Mouse (Mus musculus) fibroblast of lung, adult 2 months (primary cell): ENCODE measurements around the gene Clcc1.
A peak's percentile ranks its signal among the peaks of the same experiment; 100 is the strongest.
"Not testable (repeated sequence)": the region's sequence is repeated elsewhere in the genome, so short reads cannot be mapped to it uniquely, and the experiment has no call there.

Experiments
- DNase-seq: peaks from one replicate; pipeline ENCODE4 v3.0.0-alpha.2; 2011; ENCODE audit warnings: low read depth

Gene Clcc1

DNA sequence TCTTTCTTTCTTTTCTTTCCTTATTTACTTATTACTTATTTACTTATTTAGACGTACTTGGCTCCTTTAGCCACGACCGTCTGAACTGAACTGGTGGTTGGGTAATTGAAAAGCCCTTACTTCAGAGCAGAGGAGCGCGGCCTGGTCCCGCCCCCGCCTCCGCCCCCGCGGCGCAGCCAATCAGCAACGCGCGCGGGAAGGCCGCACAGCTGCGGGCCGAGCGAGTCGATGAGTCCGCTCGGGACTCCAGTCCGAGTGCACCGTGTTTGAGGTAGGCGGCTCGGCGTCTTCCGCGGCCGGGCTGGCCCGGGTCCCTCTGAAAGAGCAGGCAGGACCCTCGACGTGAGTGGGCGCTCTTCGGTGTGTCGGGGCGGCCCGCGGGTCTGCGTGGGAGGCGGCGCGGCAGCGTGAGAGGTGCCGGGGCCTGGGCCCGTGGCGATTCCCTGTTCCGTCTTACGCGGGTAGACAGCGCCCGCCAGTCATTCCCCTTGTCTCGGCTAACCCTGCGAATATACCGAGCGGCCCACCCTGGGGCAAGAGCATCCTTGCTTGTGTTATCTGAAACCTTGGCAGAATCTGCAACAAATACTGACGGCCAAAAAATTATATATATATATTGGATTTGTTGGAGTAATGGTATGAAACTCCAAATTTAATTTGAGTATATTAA lies at the start of gene Clcc1:
Gene Clcc1 (plus strand): TSS at position 204 of the 670 bp plus-strand sequence.
- DNase-seq: peak; percentile 82

DNA sequence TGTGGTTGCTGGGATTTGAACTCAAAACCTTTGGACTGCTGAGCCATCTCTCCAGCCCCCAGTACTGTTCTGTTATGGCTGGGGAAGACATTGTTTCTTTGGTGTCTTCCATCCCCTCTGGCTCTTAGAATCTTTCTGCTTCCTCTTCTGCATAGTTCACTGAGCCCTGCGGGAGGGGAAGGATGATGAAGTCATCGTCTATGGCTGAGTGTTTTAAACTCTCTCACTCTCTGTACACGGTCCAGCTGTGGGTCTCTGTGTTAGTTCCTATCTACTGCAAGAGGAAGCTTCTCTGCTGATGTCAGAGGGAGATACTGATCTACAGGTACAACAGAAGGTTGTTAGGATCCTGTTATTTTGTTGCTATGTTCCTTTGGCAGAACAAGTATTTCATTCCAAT lies 44.8 kb upstream of the Clcc1 start:
- no peak for DNase-seq

DNA sequence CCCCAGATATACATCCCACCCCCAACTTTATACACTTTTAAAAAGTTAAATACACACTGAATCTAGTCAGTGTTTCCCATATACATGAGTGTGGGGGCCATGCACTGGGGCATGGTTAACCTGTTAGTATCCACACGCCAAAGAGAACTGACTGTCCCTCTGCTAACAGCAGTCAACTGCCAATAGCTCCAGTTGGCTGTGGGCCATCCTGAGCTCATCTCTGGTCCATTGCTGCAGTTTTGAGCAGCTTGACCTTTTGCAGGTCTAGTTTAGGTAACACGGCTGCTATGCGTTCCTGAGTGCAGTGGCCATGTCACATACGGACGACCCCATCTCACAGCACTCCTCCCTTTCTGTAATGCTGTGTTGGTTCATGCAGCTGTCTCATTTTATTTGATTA lies 19.0 kb upstream of the Clcc1 start:
- DNase-seq: no peak

DNA sequence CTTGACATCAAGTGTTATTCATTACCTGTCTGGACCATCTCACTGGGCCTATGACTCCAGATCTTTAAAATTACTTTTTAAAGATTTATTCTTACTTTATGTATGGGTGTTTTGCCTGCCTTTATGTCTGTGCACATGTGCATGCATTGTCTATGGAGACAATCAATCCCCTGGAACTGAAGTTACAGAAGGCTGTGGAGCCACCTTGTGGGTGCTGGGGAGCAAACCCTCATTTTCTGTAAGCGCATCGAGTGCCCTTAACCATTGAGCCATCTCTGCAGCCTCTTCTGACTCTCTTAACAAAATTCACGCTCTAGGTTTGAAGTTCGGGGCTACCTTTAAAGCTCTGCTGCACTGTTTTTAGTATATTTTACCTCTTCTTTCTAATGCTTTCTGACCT lies 14.3 kb upstream of the Clcc1 start:
- DNase-seq: no peak

DNA sequence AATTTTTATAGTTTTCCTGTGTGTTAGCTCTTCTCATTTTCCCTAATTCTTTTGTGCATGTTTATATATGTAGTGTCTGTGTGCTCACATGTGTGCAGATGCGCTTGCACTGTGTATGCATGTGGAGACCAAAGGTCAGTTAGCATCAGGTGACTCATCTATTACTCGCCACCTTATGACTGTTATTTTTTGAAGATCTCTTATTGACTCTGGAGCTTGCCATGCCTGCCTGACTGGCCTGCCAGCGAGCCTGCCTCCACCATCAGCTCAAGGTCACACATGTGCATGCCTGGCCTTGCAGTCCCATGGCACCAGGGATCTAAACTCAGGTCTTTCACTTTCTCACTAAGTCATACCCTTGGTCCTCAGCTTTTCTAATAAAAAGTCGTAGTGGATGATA lies 12.7 kb upstream of the Clcc1 start:
- DNase-seq: no peak

DNA sequence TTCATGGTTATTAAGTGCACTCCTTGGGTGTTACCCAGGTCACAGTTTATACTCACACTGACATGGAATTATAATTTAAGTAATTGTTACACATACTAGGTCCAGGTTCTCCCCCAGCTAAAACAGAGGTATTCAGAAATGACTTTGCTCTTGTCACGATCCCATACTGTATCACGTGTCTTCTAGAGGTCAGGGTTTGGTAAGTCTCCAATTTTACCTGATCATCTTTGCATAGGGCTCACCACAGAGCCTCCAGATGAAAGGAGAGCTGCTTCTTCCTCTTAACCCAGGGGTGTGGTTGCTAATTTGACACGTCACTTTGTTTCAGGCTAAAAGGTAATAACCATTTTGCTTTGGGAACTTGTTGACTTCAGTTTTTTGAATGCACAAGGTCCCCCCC lies 8.9 kb upstream of the Clcc1 start:
- DNase-seq: no peak

DNA sequence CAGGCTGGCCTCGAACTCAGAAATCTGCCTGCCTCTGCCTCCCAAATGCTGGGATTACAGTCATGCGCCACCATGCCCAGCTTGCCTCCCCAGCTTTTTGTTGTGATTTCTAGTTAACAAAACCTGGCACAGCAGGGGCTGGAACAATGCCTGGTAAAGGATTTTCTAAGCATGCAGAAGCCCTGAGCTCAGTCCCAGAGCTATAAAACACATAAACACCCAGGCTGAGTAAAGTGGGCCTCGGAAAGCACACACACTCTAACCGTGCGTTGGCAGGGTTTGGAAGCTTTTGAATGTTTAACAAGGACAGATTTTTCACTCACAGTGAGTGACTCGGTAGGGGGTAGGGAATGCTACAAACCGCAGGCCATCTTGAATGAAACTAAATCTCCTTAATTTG lies 7.7 kb upstream of the Clcc1 start:
- DNase-seq: no peak

DNA sequence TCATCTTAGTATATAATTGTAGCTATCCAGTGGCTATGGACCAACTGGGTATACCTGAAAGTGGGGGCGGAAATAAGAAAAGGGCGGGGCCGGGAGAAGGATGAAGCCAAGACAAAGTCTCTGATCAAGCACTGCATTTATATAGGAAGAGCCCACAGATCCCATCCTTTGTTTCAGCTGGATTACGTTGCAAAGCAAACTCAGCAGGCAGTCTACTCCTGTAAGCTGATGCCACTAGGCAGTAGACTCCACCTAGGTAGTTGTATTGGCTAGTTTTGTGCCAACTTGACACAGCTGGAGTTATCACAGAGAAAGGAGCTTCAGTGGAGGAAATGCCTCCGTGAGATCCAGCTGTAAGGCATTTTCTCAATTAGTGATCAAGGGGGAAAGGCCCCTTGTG lies 6.0 kb upstream of the Clcc1 start:
- DNase-seq: not testable (repeated sequence)

DNA sequence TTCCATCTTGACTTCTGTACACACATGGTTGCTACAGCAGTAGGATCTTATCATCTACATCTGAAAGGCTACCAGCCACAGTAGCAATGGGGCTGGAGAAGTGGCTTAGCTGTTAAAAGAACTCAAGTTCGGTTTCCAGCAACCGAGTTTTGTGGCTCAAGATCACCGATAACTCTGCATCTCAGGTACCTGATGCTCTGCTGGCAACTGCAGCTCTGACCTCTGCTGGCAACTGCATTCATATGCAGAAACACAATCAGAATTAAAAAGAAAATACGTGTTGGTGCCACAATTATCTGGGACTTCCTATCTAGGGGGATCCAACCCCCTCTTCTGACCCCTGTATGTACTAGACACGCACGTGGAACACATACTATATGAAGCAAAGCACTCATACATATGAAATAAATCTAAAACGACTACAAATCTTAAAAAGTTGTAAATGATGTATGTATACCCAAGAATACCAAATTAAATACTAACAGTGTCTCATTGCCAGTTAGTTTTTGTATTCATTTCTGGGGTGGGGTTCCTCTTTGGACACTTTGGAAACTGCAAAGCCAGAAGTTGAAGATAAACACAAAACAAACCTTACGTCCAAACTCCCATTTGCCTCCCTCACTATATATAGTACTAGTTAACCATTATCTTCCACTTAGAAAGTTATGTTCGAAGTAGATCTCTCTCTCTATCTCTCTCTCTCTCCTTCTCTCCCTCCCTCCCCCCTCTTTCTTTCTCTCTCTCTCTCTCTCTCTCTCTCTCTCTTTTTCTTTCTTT lies 659 bp upstream of the Clcc1 start:
- no peak for DNase-seq

DNA sequence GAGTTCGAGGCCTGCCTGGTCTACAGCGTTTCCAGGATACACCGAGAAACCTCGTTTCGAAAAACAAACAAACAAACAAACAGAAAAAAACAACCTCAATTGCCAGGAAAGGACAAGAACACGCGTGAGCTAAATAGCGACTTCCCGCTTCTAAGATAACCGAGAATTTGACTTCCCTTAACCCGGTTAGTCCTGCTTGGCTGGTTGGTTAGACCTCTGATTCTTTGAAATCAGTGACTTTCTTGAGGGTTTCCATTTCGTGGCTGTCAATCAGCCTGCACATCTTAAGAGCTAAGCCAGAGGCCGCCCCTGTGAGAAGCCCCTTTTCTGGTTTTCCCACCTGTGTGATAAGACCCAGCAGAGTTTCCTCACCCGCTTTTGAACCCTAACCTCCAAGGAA lies 853 bp downstream of the Clcc1 start:
- DNase-seq: no peak

DNA sequence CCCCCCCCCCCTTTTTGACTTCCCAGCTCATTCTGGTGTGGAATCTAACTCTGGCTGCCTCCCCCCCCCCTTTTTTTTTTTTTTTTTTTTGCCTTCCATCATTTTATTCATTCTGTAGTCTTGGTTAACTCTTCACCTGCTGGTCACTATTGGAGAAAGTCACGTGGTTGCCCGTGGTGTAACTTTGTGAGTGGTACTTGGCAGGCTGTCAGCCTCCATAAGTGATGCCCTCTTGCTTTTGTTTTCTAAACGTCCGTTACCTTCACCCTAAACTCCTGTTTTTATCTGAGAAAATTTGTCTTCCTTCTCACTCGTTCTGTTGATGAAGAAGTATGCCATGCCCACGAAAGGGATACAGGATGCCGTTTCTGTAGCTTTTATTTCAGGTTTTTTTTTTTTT lies 1.8 kb downstream of the Clcc1 start:
- no peak for DNase-seq

DNA sequence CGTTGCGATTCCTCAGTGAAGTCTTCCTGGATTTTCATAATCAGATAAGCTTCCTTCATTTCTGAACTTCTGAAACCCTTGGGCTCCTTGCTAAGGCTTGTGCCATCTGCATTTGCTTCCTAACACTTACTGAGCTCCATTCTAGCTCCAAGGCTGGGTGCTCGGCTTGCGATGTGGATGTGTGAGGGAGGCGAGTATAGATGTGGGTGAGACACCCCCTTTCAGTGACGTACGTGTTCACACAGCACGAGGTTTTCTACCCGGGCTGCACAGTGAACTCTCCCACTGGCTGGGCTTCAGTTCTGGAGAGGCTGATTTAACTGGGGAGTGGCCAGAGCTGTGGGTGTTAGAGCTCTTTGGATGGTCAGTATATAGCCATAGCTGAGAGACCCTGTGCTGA lies 4.9 kb downstream of the Clcc1 start:
- no peak for DNase-seq

DNA sequence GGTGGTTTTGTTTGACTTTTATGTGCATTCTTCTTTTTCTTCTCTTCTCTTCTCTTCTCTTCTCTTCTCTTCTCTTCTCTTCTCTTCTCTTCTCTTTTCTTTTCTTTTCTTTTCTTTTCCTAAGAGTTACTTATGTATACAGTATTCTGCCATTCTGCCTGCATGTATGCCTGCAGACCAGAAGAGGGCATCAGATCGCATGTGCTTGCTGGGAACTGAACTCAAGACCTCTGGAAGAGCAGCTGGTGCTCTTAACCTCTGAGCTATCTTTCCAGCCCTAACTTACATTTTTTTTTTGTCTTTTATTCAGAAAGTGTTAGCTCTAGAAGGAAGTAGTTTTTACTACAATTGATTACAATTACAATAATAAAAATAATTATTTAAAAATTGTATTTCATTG lies 7.2 kb downstream of the Clcc1 start:
- no peak for DNase-seq

DNA sequence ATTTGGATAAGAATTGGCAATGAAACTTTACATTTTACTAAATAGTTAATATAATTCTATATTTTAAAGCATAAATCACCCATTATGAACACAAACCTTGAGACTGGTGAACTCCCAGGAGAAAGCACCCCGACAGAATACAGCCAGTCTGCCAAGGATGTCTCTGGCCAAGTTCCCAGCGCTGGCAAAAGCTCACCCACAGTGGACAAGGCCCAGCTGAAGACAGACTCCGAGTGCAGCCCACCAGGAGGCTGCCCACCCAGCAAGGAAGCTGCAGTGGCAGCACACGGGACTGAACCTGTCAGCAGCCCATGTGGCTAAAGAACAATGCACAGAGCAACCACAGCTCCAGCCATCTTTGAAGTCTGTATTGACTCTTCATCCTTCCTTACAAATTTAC lies 22.9 kb downstream of the Clcc1 start:
- DNase-seq: no peak

DNA sequence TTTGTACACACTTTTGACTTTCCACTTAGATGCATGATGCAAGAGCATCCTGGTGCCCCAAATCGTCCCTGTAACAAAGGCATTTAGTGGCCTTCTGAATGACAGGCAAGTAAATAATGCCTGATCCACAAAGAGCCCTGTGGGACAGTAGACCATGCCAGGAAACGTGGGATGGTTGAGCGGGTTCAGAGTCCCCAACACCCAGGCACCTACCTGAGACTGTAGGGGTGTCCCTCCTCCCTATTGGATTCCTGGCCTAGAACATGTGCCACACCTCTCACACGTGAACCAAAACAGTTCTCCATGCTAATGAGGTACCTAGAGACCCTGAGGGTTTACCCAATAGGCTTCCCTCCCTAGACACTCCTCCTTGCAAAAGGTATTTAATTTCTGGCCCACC lies 27.3 kb downstream of the Clcc1 start:
- DNase-seq: no peak

DNA sequence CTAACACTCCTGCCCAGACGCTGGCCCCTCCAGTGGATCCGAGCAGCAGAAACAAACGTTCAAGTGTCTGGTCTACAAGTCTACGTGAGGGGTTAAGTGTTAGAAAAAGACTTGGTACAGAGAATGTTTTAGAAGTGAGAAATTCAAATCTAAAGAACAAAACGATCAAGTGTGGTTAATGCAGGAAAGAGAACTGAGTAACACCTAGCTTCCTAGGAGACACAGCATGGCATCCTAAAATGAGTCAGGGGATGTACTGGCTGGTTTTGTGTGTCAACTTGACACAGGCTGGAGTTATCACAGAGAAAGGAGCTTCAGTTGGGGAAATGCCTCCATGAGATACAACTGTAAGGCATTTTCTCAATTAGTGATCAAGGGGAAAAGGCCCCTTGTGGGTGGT lies 29.9 kb downstream of the Clcc1 start:
- not testable (repeated sequence) for DNase-seq

DNA sequence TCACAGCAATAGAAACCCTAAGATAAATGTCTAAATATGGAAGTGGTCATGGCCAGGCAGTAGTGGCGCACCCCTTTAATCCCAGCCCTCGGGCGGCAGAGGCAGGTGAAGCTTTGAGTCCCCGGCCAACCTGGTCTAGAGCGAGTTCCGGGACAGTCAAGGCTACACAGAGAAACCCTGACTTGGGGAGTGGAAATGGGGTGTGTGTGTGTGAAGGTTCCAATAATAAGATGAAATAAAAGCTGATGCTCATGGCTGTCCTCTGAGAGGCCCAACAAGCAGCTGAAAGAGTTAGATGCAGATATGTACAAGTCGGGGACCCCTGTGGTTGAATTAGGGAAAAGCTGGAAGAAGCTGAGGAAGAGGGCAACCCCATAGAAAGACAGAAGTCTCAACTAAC lies 32.0 kb downstream of the Clcc1 start:
- DNase-seq: no peak

DNA sequence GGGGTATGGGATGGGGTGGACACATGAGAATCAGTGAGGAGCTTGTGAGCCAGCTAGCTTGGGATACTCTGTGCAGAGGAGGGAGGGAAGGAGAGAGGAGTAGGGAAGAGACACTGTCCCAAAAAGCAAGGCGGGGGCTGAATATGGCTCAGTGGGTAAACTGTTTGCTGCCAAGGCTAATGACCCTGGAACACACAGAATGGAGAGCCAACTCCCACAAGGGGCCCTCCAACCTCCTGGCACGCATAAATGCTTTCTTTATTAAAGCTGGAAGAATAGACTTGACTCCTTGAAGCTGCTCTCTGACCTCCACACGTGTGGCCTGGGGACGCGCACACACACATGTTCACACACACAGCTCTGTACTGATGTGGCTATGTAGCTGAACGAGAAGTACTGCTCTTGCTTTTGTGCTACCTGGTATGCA lies 35.3 kb downstream of the Clcc1 start:
- peak; percentile 44 for DNase-seq

DNA sequence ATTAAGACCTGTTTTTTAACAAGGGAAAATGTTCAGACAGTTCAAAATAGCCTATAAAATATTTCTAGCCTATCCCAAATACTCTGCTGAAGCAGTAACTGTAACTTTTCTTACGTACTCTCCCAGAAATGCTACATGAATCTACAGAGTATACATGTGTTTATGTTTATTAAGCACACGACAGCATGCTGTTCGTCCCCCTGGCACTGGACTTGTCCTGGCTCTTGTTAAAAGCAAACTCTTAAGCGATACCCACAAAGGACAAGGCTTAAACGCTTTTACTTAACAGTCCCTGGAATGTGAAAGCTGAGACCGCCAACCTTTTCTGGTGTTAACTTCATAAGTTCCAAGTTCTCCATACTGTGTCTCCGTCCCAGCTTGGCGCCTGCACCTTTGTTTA lies 35.7 kb downstream of the Clcc1 start:
- peak; percentile 17 for DNase-seq

DNA sequence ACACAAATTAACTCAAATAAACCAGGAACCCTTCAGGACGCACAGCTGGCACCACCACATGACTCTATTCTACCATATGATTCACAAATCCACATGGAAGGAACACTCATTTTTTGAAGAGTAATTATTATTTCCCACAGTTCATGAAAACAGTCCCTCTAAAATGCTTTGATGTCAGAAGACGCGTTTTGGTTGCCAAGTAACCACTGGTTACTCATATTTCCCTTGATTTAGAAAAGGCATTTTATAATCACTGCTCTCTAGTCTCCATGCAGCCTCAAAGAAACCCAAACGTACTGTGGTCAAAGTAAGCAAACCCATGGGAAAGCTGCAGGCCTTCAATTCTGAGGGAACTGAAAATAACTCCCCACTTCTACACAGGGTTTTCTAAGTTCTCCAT lies 36.3 kb downstream of the Clcc1 start:
- DNase-seq: peak; percentile 95

DNA sequence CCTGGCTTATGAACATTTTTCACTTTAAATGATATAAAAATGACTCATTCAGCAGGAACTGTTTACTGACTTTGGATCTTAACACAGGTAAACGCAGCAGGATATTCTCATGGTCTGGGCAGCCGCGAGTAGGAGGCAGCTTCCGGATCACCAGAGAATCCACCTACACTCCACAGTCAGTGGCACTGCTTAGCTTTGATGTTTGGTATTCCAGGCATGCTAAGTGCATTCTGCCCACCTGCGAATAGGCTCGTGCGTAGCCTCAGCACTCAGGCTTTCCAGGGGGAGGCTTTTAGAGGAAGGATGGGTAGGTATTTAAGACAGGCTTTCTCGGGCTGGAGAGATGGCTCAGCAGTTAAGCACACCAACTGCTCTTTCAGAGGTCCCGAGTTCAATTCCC lies 40.6 kb downstream of the Clcc1 start:
- DNase-seq: no peak

DNA sequence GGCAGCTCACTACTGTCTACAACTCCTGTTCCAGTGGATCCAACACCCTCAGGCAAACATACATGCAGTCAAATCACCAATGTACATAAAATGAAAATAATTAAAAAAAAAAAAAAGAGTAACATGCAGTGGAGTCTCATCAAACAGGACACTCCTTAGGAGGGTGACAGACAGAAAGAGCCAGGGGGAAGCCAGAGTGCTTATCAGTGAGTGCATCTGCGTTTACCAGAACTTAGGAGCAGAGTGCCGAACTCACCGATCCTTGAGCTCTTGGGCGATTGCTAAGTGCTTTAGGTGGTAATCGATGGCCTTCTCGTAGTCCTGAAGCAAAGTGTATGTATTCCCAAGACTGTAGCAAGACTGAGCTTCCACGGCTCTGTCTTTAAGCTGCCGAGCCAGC lies 44.9 kb downstream of the Clcc1 start:
- no peak for DNase-seq

DNA sequence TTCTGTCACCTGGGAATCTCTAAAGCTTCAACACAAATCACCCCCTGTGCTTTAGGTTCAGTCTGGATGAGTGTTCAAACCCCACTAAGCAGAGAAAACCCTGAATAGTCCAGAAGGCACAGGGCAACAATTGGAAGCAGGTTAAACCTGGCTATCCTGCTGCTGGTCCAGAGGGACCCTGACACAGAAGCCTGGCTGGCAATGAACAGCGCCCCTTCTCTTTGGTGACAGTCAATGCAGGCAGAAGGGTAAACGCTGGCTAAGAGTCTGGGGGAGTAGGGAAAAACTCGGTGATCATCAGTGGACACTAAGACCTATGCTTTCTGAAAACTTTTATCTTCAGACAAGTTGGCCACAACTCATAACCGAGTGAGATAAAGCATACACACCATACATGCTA lies 46.1 kb downstream of the Clcc1 start:
- DNase-seq: no peak

DNA sequence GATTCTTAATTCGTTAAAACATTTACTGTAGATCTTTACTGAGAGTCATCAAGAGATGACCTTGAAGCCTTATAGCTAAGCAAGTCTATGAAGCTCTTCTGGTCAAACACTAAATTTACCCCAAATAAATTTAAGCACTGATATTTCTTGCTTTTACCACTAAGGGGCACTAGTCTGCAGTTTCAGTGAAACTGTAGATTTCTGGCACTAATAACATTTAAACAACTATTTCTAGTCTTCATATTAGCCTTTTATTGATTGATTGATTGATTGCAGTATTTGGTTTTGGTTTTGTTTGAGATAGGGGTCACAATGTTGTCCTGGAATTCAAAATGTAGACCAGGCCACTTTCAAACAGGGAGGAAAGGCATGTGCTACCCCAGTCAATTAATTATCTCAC lies 47.5 kb downstream of the Clcc1 start:
- DNase-seq: no peak
